Mouse (Mus musculus) megakaryocyte-erythroid progenitor cell, adult 5-6 weeks (primary cell): ENCODE measurements around the gene Hivep2. TPM values are rescaled to one million over a fixed set of nuclear protein-coding genes. Genes with fewer than 3 reads are reported as not detected.

Source experiments
- ATAC-seq: replicated peaks from 2 replicates; pipeline ENCODE4 v1.8.0; 2016; ENCODE audit warnings: mild to moderate bottlenecking, inconsistent platforms; ENCODE audit not compliant: severe bottlenecking, poor library complexity, low FRiP score, low TSS enrichment
- total RNA-seq, 2 experiments: library from RNA; stranded (forward) in 1 of 2; stranded (reverse) in 1 of 2; fragments of 200-1000, 215-1000 nt in 1 of 2; fragments of >200 nt in 1 of 2; fragmentation: Nextera tagmentation in 1 of 2; gene quantifications; 2 replicates each; pipeline ENCODE4 v1.2.3; 2014 to 2017

Gene Hivep2
- total RNA-seq, 2 experiments from 2014 or later, result 0.94 to 3.7 TPM

DNA sequence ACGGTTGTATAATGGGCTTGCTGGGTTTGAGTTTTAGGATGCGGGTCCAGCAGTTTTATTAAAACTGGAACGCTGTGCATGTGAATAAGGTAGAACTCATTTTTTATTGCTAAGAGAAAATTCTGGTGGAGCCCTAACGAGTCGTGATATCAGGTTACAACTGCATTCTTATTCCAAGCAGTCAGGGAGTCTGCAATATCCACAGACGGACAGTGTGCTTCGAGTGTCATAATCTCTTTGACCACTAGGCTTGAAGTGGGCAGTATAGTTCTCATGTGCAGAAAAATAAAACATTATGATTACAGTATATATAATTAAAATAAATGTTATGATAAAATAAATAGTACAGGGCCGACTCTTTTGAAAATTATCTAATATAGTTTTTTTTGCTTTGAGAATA, 3.1 kb downstream of the Hivep2 start:
- ATAC-seq, result peak; percentile 66

DNA sequence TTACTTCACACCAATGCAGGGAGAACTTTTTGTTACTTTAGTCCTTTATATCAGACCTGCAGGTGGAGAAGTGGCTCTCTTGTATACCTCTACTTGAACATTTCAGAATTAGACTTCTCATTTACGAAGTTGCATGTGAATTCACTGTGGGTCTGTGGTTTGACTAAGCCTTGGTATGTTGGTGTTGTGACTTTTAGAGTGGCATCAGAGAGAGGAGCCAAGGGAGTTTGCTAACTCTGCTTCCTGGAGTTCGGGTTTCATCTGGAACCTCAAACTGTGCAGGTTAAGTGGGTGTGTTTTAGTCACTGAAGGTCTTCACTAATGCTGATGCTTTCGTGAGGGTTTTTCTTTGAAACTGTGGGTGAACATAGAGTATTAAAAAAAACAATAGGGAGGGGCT, 4.4 kb downstream of the Hivep2 start:
- ATAC-seq, result no peak

DNA sequence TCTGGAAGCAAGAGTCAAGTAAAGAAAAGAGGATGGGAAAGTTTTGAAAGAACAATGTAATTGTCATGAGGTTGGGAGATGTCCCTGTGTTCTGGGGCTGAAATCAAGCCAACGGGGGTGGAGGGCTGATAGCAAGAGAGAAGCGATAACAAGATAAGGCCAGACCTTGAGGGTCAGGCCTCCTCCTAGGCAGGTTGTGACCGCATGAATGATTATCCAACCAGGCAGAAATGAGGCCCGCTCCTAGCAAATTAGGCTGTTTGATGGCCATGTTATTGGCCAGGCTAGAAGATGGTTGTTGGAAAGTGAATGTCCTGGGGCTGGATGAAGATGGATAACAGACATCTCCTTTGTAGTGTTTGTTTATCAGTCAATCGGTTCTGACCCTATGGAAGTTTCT, 5.4 kb downstream of the Hivep2 start:
- ATAC-seq, result no peak

DNA sequence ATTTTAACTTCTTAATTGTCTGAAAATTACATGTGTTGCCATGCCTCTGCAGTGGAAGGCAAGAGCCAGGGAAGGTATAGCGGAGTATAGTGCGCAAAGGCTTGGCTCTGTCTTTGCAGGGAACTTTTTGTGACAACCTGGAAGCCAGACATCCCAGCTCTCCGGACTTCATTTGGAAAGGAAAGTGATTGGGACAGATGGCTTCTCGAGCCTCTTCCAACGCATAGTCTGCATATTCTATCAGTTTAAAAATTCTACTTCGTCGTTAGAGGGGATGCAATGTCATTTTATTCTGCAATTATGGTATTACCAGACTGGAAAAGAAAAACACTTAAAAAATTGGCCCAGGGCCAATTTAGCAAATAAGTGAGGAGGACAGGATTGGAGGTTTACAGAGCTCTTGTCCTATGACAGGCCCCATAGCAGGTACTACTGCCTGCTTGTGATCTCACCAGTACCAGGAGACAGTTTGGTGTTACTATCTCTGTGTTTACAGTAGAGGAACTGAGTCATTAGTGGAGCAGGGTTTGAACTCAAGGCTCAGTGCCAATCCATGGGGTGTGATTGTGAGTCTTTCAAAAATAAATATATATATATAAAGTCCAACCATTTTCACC, 7.8 kb downstream of the Hivep2 start:
- no peak for ATAC-seq

DNA sequence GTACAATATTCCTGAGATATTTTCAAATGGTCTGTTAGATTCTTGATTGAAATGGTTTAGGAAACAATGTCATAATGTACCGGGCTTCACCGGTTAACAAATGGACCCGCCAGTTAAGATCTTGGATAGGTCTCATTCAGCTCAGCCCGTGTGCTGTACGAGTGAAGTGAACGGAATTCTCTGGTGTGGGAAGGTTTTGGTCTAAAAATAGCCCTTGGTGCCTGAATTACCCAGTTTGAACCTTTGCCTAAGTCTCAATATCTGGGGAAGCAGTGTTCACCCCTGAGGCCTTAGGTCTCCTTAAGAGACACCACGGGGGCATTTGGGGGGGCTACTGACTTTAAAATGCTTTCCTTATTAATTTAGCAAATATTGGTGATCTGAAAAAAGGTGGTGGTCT, 8.6 kb downstream of the Hivep2 start:
- ATAC-seq, result no peak

DNA sequence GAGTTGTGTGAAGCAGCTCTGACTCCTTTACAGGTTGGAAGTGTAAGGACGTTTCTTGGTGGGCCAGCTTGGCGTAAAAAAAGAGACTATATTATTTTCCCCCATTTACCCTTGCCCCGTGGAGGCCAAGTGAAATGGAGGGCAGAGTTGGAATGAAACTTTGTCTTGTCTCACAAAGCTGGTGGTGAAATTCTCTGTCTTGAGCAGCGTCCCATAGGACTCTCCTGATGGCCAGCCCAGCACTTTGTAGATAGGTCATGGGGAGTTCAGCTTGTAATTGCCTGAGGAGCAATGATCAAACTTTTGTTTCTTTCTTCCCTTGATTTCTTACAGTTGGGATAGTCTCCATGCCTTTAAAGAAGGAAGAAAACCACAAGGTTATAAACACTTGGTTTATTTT, 10.0 kb downstream of the Hivep2 start:
- no peak for ATAC-seq

DNA sequence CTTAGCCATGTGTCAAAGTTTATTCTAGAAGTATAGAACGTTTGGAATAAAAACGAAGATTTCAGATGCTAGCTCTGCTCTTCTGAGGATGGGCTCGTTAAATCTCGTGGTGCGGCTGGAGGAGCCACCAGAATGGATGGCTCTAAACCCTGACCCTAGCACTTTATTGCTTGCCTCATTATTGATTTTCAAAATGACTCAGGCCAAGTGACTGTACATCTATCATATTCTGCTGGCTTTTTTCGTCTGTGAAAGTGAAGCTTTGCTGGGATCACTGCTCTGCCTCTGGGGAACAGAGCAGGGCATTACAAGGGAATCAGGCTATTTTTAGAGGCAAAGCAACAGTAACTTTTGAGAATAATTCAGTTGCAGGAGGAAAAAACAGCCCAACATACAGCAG, 10.4 kb downstream of the Hivep2 start:
- ATAC-seq, result no peak

DNA sequence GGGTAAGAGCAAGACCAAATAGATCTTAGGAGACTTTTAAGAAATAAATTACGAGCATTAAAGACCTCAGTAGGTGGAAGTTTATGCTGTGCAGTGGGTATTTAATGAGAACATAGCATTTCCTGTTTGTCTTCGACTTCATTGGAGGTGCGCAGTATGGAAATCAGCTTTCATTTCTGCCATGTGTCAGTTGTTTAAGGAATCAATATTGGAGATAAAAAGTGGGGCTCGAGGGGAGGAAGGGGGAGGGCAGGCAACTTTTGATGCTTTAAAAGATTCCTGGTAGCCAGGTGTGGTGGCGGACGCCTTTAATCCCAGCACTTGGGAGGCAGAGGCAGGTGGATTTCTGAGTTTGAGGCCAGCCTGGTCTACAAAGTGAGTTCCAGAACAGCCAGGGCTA, 16.4 kb downstream of the Hivep2 start:
- ATAC-seq, result no peak

DNA sequence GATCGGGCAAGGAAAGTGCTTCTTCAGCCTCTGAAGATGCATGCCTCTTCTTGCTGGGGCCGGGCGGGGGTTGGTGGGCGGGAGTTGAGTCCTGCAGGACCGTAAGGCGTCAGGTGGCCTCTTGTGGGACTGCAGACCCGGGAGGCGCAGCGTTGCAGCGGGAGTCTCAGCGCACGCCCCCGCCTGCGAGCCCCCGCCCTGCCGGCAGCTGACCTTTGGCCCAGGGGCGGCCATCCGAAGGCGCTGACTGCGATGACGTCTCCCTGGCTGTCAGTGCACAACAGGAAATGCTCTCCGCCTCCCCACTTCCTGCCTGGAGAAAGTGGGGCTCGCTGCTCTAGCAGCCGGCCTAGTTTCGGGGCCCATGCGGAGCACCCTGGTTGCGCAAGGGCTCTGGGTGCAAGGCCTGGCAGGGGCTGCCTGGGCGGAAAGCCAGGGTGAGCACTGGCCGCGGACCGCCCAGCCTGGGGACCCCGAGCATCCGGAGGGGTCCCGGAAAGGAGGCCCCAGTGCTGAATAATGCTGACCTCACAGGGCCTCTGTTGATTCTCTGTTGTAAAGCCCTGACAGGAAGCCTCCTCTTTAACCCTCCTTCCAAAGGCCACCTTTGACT, 17.0 kb downstream of the Hivep2 start:
- peak; percentile 98 for ATAC-seq

DNA sequence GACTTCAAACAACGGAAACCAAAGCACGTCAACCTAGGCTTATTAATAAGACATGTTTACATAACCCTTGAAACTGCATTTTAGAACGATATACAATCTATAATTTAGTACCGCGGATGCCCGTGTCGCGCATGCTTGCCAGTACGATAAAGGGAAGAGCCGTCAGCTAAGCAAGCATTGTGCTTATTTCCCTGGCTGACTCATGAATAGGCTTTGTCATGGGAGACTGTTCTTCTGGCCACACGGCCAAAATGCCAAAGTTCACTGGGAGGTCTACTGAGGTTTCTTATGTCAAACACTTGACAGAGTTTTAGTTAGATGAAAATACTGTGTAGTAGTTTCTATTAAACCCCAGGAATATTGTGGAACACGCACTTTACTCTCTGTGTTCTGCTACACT, 17.8 kb downstream of the Hivep2 start:
- peak; percentile 44 for ATAC-seq

DNA sequence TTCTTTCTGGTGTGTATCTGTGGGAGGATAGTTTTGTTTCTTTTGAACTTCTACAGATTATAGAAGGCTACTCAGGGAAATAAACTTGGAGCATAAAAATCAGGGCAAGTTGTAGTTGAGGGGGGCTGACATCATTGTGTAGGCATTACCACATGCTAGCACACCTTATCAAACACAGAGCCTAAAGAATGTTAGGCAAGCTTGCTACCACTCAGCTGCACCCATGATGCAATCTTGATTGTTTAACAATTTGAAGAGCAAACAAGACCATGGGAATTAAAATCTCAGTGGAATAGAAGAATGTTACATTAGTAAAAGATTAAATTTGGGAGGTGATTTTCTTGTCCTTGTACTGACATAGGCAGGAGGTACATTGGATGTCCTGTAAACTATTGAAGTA, 18.4 kb downstream of the Hivep2 start:
- ATAC-seq, result no peak

DNA sequence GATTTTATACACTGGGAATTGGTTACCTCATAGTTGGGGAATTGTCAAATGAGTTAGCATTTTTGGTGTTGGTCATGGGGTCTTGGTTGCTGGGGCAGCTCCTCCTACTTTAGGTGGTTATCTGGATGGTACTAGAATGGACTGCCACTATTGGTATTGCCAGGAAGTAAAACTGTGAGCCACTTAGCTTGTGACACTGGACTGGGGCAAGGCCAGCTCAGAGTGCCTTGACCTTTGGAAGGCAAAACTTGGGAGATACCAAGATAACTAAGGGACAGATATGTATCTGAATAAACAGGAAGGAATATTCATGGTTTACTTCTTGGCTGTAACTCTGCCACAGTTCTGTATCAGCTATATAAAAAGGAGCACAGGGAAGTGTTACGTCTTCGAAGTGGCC, 20.7 kb downstream of the Hivep2 start:
- no peak for ATAC-seq

DNA sequence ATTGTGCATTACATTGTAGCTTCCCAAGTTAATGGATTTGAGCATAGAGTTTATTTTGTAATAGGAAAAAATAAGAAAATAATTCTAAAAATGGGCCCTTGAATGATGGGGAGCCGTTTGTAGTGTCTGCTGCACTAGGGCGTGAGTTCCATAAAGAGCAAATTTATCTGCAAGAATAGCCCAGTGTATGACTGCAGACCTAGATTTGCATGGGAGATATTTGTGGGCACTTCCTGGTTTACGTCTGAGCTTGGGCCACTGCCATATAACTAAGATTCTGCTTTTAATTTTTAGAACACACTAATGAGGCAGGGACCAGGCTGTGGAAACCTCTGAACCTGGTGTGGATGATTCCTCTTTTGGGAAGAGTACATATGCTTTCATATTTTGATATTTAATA, 21.5 kb downstream of the Hivep2 start:
- no peak for ATAC-seq

DNA sequence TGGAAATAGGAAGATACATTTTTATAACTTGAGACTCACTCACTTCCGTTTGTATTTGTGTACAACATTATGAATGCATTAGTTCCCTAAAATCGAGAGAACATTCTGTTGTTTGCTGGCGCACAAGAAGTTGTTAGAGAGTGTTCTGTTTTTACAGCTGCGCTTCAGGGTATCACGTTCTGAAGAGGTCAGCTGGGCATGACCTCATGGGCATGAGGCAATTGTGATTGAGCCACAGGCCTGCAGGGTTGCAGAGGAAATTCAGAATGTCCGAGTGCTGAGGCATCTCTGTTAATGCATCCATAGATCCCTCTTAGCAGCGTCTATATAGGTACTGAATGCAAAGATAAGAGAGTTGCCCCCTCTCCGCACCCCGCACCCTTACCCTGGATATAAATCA, 22.4 kb downstream of the Hivep2 start:
- no peak for ATAC-seq

DNA sequence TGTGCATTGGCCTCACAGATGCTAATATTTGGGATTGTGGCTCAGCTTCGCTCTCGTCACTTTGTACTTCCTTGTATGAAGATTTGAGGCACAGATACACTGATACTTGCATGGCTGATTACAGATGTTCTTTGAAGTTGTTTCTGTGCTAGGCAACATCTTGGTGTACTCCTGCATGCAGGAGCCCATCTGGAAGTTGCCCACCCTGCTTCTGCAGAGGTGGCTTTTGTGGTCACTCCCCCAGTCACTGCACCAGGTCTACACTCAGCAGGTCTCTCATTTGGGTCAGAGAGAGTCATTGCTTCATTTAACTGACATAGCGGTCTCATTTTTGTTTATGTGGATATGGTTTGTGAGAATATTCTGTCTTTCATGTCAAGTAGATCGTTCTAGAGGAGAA, 22.9 kb downstream of the Hivep2 start:
- ATAC-seq, result no peak

DNA sequence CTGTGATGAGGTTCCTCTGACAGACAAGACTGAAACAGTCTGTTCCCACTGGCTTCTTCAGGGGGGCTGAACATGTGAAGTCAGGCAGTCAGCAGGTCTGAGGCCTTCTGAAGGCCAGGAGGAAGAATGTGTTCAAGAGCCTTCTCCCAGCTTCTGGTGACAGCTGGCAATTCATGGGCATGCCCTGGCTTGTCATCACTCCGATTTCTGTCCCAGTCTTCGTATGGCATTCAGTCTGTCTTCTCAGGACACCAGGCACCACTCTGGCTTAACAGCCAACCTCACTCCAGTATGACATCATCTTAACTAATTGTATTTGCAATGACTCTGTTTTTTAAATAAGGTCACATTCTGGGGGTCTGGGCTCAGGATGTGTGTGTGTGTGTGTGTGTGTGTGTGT, 25.0 kb downstream of the Hivep2 start:
- no peak for ATAC-seq

DNA sequence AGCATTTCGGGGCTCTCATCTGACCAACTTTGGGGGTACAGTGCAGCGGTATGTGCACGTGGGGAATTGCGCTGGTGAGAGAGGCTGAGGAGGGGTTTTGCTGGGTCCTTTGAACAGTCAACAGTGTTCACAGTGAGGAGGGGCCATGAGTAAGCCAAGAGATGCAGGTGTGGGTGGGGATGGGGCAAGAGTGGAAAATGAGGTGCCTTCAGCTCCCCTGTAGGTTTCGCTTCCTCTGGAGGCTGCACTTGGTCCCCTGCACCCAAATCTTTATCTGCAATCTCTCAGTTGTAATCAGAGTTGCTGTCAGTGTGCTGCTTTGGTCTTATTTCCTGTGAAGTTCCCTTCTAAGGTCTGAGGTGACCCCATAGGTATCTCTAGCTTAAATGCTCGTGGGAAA, 27.5 kb downstream of the Hivep2 start:
- ATAC-seq, result no peak

DNA sequence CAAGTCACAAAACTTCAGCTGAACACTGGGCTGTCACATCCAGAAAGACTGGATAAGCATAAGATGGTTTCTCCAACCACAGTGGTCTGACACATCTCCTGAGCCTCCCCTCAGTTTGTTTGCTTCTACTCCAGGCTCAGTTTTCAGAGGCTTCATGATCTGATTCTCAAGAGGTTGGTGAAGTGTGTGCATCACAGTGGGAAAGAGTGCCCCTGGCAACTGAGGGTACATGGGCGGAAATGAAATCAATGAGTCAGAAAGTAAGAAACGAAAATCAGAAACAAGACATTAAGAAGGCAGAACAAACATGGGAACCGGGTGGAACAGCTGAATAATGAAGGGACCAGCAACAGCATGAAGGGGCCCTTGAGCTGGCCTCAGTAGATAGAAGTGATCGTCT, 31.5 kb downstream of the Hivep2 start:
- ATAC-seq, result no peak

DNA sequence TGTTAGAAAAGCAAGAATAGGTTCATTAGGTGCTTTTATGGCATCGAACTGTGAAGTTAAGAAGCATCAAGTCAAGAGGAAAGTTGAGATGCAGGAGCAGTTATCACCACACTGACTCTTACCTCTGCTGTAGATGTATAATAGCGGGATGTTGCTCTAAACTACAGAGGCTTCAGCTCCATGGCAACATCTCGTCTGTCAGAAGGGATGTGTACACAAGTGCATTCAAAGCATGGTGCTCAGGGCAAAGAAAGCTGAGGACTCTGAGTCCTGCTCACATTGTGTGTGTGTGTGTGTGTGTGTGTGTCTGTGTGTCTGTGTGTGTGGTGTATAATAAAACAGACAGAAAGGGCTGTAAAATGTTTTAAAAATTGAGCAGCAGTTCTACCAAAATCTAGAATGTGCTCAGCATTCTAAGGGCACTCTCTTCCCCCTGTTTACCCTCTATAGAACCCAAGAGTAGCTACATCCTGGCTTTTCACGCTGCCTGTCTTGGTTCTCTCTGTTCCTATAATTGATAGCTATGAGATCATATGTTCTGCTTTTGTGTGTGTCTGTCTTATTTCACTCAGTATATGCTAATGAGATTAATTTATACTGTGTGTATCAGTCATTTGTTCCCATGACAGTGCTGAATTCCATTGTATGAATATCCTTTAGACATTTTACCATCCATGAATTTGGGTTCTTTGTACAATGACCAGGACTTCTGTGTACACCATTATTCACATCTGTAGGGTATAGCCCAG, 39.1 kb downstream of the Hivep2 start:
- no peak for ATAC-seq

DNA sequence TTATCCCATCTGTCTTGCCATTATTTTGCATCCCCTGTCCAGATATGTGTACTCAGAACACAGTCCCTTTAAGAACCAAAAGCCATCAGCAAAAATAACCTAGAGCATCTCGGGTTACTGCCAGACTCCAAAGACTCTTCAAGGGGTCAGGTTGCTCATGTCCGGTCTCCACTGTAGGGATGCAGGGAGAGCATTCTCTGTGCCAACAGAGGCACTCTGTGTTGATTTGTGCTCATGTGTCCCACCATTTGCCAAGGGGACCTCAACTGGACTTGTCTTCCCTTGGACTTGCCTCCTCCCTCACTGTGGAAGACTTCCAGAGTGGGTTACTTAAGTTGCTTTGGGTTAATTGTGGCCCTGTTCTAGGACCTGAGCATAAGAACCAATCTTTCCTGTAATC, 43.8 kb downstream of the Hivep2 start:
- no peak for ATAC-seq

DNA sequence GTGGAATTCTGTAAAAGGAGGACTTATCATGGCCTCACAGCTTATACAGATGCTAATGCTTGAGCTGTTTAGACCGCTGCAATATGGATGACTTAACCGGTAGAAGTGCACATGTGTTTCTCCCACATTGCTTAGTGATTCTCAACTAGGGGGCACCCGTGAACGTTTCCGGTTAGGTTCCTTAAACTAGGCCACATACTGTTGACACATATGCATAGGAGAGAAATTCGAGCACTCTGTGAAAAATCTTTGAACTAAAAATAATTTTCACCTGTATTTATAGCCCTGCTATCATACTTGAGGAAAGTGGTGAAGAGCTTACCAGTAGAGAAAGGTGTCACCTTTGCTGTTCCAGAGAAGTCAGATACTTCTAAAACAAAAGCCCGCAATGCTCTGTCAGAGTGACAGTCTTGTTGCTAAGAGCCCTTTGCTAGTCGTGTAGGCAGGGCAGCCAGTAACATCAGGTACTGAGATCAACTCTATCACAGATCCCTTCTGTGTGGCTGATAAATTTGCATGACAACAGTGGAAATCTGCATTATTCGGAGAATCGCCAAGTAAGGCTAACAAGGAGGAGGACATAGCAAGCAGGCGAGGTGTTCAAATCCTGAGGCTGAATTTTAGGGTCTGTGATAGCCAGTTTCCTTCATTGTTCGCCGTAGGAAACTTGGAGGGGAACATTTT, 50.6 kb downstream of the Hivep2 start:
- ATAC-seq, result no peak
